Mouse (Mus musculus): ENCODE measurements at regions not wholly inside any gene's neighbourhood (a gene's known extent, or its start where the extent isn't known, plus 50 kb on each side); places are given as distances from the start of the nearest gene placed in this dataset.

DNA sequence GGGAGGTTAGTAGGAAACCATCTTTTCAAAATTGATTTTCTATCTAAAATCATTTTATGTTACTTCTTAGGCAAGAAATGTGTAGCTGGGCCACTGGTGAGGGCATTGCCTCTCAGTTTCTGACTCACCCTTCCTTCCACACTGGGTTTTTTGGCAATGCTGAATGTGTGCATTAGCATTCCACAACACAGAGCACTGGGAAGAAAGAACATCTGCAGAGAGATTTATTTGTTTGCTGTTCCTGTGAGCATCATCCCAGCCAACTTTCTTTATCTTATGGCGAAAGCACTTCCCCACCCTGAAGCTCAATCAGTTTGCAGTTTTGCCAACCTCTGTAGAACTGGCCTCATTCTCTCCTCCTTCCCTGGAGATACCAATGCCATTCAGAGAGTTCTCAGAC, 287.0 kb upstream of the Clec14a start:
- TF ChIP-seq CTCF (IDR thresholded peaks at IDR 0.05; ENCODE audit: low read depth) = no peak
- no peak for TF ChIP-seq EP300 (IDR thresholded peaks at IDR 0.05; ENCODE audit: low read depth)

All from liver, postnatal 0 days (tissue).